Mouse (Mus musculus): Measurements from ENCODE around the gene Gm5105.

Gene Gm5105

DNA sequence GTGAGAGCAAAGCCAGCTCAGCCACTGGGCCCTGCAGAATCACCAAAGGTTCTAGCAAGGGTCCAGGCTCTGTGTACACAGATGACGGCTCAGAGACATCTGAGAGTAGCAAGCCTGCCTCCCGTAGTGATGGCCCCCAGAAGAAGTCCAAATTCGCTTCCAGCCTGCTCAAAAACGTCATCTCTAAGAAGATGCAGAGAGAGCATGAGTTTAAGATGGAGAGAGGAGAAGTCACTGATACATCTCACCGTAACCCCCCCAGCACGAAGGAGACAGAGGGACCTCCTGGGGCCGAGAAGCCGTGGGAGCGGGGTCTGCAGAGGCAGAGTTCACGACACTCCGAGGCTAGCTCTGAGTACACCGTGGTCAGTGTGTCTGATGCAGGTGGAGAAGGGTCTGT lies at the start of gene Gm5105:
Gm5105 (minus strand) TSS at position 101 of the 400 bp plus-strand sequence.
- DNase-seq, result no peak

DNA sequence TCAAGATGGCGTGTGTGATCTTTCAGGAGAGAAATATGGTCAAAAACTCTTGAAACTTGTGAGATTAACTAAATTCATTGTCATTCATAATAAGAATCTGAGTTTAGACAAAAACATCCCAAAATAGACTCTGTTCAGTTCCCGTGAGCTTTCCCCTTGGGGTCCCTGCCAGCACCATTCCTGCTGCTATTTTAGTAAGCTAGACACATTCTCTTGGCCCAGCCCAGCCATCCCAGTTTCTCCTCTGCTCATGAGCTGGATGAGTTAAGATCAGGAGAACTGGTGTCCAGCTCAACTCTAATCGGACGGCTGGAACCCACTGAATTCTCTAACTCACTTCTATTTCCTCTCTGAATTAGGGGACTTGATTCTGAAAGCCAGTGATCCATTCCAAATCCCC lies 49.7 kb upstream of the Gm5105 start:
- DNase-seq, result peak; percentile 96

DNA sequence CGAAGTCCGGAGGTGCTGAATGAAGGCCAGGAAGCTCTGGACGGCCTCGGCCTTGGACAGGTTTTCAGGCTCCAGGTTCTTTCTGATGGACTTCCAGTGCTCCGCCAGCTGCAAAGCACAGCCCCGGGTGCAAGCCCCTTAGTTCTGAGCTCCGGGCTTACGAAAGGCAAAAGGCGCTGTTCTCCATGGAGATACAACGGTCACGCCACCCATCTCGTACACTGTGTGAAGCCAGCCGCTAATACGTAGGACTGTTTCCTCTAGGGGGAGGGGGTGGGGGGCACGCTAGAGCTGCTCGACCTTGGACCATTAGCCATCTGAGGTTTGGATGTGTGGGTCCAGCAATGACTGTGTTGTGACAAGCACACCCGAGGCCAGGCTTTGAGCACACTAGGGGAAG lies 46.9 kb upstream of the Gm5105 start:
- no peak for DNase-seq

DNA sequence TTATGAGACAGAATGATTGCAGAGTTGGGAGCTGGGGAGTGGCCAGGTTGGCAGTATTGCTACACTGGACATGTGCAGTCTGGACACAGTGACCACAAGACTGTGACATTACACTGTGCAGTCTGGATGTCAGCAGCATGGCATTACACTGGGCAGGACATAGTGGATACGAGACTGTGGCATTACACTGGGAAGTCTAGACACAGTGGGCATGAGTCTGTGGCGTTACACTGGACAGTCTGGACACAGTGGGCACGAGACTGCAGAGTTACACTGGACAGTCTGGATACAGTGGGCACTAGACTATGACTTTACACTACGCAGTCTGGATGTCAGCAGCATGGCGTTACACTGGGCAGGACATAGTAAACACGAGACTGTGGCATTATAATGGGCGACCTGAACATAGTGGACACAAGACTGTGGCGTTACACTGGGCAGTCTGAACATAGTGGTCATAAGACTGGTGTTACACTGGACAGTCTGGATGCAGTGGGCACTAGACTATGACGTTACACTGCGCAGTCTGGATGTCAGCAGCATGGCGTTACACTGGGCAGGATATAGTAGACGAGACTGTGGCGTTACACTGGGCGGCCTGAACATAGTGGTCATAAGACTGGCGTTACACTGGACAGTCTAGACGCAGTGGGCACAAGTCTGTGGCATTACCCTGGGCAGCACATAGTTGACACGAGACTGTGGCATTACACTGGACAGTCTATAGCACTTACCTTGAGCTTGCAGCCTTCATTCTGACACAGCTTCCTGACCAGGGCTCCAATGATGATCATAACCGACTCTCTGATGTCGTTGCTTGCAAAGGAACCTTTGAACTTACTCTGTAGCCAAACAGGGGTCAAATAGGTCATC lies 44.0 kb upstream of the Gm5105 start:
- peak; percentile 72 for DNase-seq

DNA sequence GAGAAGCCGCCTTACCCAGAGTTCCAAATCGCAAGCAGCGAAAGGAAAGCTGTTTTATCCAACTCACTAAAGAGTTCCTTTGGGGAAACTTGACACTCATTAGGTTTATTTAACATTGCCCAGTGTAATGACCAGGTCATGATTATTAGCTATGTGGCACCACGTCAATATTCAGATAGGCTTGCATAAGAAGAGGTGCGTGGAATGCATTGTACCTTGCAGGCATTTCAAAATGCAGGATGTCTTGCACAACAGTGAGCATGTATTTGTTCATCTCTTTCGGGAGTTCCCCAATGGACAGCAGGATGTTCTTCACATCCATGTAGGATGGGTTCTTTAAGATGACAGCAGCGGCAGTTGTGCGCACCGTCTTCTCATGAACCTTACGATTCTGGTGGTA lies 39.7 kb upstream of the Gm5105 start:
- no peak for DNase-seq

DNA sequence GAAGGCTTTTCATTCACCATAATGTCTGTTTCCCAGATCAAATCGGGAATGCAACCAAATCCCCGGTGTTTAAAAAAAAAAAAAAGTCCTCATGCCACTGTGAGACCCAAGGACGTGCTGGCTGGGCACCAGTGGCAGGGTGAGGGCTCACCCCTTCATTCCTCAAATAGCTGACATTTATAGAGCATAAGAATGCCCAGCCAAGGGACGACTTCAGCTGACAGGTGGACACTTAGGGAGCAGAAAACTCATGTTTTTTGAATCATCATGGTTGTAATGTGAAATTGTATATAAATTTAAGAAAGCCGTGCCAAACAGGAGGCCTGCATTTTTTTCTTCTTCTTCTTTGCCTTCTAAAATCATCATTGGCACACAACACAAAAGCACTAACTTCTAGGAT lies 37.9 kb upstream of the Gm5105 start:
- no peak for DNase-seq

DNA sequence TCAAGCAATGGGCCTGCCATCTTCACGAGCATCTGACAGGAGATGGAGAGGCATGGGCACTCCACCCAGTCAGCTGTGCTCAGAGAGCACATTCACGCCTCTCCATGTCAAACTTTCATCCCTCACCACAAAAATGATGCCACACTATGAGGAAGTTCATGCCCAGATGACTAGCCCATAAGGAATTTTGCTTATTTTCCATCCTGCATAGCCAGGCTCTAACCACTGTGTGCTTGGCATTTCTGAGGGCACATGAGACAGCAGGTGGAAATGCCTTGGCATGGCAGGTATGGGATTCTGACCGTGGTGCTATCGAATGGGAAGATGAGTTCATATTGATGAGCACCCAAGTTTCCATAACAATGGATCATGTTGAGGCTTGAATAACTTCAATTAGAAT lies 36.5 kb upstream of the Gm5105 start:
- DNase-seq, result peak; percentile 84

DNA sequence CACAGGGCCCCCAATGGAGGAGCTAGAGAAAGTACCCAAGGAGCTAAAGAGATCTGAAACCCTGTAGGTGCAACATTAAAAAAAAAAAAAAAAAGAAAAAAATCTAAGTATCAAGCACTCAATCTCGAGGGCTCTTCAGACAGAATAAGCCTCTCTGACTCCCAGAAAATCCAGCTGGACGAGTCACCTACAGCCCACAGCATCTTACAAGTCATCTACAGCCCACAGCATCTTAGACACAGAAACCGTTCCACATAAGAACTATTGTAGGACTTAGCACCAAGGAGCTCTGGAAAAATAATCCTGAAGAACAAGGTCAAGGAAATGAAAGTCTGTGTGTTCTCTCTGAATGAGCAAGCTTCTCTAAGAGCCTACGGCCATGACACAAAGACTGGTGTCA lies 34.7 kb upstream of the Gm5105 start:
- DNase-seq, result no peak

DNA sequence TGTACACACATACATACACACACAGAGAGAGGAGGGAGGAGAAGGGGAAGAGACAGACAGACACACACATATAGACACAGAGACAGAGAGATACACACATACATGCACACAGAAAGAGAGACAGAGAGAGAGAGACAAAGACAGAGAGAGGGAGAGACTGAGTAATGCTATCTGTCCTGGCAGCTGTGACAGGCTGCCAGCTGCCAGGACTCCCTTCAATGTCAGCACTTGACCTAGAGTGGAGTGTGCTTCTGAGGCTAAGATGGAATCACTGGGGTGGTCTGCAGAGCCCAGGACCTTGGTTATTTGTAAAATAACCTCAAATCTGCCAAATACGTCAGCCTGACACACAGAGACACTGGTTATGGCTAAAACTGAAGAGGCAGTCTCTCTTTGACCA lies 30.5 kb upstream of the Gm5105 start:
- no peak for DNase-seq

DNA sequence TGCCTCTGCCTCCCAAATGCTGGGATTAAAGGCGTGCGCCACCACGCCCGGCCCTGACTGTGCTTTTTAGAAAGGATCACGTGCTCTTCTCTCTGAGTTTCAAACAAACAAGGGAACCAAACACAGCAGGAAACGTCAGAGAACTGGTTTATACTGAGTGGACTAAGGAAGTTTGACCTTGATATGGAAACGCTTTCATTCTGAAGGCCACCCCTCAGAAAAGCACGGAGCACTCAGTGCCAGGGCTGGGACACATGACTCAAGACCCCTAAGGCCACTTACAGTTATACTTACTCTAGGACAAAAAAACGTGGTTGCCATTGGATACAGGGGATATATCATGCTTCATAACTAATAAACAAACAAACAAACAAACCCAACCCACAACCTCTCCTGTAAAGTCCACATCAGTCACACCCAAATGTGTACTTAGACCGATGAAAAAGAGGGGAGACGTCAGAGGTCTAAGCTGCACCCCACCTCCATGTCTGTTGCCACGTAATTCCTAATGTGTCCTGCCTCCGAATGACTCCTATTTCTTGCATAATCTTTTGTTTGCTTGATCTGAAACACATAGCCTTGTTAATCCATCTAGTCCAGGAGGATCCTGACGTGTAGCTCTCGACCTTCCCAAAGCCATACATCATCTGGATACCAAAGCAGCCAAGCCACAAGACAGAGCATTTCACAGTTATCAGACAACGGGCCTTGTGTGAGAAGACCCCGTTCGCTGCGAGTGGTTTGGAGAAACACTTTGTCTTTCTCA lies 29.3 kb upstream of the Gm5105 start:
- no peak for DNase-seq

DNA sequence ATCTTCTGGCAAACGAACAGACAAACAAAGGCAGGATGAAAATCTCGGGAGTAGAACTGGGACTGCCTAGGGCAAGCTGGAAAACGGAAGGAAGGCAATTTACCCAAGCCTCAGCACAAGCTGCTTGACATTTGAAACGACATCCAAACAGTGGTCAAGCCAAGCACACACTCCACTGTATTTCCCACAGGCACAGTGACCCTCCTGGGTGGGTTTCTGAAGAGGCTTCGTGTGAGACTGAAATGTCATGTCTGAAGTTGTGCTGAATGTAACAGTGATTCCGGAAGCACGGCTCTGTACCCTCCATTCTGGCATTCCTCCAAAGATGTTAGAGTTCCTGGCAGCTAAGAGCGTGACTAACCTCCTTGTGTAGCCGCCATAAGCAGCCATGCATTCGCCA lies 28.5 kb upstream of the Gm5105 start:
- DNase-seq, result no peak

DNA sequence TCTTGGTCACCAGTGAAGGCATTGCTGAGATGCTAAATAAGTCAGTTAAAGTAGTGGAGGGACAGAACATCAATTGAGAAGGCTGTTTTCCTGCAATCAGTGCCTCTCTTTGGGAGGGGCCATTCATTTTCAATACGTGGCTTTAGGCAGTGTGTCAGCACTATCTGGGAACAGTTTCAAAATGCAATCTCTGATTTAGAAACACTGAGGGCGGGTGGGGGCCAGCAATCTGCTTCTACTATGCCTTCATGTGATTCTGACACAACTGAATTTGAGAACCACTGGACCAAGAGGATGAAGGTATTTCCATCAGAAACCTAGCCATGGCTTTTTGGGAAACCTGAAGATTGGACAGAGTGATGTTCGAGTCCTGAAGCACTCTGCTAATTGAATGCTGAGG lies 28.1 kb upstream of the Gm5105 start:
- DNase-seq, result no peak

DNA sequence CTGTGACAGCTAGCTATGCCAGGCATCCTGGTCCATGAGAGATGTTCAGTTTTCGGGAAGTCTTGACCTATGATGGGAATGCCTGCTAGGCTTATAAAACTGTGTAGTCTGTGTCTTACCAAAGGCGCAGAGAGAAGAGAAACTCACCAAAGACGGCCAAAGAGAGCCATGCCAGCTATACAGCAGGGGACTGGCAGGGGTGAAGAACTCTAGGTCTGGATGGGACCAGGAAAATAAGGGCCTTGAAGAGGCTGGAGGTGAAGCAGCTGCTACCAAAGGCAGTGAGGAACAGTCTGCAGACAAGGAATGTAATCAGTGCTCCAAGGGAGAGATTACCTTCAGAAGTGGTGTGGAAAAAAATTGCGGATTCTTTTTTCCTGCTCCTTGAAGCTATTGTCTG lies 16.7 kb upstream of the Gm5105 start:
- DNase-seq, result no peak

DNA sequence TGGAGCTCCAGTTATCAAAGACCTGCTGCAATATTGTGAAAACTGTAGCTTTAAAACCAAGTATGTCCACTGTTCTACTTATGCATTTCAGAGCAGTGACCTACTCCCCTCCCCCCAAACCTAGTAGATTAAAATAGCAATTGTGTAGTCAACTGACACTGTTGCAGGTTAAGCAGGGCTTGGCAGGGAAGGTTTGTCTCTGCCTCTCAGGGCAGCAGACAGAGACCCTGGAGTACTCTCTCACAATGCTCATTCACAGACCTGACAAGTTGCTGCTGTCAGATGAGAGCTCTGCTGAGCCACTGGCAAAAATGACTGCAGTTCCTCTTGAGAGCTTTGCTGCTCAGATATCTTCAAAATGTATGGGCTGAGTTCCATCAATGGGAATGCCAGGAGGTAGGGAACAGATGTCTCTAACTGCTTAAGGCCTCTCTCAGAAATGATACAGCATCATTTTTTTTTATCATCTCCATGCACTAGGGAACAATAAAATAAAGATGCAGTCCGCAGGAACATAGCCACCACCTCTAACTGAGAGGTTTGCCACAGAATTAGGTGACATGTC lies 16.0 kb upstream of the Gm5105 start:
- DNase-seq, result no peak

DNA sequence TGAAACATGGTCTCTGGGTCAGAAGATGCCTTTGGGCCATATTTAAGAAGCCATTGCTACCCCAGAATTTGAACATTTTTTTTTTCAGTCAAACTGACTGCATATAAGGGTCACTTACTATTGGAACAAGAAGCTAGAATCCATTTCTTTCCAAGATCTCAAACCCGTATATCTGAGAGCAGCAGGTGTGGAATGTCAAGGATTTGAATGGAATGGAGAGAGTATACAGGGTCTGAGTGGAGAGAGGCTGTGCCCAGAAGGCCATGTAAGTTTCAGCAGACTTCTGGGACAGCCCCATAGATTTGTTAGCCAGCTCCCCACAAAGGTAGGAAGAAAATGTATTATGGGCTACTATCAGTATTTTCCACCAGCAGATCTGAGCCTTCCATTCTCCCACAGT lies 11.5 kb upstream of the Gm5105 start:
- DNase-seq, result no peak

DNA sequence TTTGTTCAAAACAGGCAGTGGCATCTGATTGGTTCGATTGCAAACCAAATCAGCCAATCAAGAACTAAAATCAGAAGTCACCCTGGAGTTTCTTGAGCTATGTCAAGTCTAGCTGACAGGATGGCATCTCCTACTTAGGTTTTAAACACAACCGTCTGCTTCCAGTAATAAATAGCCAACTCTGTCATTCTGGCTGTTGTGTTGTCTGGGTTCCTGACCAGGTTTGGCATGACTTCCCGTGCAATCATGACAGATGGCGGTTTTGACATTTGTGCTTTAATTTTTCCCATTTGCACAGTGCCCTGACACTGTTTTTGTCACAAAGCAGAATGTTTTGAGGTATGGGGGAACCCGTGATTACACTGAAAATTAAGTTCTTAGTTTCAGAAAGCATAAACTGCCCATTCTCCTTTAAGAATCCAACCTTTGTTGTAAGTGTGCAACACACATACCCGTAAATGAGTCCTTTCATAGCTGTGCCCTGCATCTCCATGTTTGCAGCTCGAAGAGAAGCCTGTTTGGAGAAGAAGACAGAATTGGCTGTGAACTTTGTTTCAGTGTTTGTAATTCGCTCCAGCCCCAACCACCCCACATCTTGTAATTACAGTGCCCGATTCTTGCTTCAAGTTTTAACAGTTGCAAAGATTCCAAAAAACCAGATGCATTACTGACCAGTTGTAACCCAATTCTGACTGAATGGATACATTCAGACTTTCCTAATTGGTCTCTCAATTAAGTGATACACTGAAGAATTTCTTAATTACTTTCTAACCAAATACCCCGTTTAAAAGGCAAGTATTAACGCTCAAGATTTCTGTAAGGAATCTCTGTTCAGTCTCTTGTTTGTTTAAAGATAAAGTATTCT lies 10.5 kb upstream of the Gm5105 start:
- DNase-seq, result no peak

DNA sequence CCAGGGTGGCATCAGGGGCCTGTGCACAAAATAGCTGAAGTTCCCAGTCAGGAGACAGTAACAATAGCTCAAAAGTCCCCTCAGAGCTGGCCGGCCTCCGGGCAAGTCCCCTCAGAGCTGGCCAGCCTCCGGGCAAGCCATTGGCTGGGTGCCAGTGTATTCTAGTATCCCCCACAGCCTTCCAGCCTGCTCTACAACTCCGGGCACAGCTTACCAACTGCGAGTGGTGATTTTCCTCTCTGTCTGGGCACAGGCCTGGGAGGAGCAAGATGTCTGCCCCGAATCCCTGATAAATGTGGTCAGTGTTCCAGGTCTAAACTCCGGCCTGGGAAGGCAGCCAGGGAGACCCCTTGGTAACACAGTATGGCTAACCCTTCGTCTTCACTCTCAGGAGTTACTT lies 8.0 kb upstream of the Gm5105 start:
- peak; percentile 96 for DNase-seq

DNA sequence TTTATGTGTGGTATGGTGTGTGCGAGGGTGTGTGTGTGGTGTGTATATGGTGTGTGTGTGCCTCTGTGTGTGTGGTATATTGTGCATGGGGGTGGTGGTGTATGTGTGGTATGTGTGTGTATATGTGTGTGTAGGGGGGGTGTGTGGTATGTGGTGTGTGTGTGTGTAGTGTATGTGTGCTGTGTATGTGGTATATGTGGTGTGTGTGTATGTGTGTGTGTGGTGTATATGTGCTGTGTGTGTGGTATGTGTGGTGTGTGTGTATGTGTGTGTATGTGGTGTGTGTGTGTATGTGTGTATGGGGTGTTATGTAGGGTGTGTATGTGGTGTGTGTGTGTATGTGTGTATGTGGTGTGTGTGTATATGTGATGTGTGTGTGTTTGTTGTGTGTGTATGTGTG lies 7.0 kb upstream of the Gm5105 start:
- DNase-seq, result no peak

DNA sequence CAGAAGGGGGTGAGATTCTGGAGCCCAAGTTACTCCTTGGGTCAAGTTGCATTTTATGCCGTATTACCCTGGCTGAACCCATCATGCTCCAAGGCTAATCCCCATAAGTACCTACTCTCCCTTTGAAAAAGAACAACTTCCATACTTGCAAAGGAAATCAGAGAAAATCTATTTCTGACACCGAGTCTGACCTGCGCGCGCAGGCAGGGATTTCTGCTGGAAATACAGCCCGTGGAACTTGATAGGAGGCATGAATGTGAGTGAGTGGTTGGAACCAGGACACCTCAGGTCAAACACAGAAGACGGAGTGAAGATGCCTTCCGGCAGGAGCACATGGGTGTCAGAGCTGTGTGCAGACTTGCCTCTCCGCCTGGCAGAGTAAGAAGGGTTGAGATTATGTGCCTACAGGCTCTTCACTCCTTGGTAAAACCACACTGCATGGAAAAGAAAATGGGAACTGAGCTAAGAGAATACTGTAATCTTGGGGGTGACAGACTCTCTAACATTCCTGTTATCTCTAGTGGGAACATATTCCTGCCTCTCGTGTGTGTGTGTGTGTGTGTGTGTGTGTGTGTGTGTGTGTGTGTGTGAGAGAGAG lies 4.4 kb upstream of the Gm5105 start:
- peak; percentile 81 for DNase-seq

DNA sequence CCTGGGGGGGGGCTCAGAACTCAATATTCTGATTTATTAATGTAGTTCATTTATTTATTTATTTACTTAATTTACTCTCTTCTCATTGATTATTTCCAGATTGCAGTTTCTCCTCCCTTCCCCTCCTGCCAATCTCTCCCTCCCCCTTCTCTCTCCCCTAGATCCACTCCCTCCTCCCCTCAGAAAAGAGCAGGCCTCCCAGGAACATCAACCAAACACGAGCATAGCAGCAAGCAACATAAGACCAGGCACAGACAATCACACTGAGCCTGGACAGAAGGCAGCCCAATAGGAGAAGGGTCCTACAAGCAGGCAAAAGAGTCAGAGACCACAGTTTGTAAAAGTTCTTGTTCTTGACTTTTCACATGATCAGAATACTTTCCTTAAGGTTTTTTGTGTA lies 3.8 kb upstream of the Gm5105 start:
- no peak for DNase-seq

DNA sequence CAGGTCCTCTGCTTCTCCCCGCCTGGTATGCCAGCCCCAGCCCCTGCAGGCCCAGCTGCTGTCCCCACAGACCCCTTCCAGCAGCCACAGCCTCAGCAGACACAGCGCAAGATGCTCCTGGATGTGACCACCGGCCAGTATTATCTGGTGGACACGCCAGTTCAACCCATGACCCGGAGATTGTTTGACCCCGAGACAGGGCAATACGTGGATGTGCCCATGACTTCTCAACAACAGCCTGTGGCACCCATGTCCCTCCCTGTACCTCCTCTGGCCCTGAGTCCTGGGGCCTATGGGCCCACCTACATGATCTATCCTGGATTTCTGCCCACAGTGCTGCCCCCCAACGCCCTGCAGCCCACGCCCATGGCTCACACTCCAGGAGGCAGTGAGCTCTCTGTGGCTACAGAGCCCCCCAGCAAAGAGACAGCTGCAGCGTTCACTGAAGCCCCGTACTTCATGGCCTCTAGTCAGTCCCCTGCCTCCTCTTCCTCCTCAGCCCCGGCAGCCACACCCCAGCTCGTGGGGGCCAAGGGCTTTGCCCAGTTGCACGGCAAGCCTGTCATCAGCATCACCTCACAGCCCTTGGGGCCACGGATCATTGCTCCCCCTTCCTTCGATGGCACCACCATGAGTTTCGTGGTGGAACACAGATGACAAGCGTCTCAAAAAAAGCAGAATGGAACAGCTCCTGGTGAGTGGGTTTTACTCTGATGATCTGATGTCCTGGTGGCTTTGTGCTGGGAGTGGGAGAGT lies 2.7 kb upstream of the Gm5105 start:
- peak; percentile 90 for DNase-seq

DNA sequence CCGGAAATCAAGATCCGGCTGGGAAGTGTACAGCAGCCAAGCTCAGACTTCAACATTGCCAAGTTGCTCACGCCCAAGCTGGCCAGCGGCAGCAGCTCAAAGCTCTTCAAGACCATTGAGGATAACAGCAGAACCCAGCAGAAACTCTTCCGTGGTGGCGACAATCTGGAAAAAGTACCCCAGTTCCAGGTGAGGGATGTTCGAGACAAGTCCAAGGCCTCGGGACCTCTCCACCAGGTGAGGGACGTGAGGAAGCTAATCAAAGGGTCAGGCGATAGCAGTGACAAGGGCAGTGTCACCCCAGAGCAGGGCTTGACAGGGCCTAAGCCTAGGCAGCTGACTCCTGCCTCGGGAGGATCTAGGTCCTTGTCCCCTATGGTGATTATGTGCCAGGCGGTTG lies 915 bp upstream of the Gm5105 start:
- DNase-seq, result peak; percentile 92
